Mouse (Mus musculus) erythroblast, embryonic 14.5 days (primary cell): Measurements from ENCODE around the gene Rasl10b.

ENCODE experiments used
- GATA1 ChIP-seq: IDR thresholded peaks from 2 replicates; pipeline ENCODE4 v1.6.1; 2012; ENCODE audit warnings: low read length, inconsistent platforms, mixed read lengths
- TAL1 ChIP-seq: IDR thresholded peaks from 3 replicates; pipeline ENCODE4 v1.6.1; 2012; ENCODE audit warnings: low read length, inconsistent platforms, mixed read lengths

DNA sequence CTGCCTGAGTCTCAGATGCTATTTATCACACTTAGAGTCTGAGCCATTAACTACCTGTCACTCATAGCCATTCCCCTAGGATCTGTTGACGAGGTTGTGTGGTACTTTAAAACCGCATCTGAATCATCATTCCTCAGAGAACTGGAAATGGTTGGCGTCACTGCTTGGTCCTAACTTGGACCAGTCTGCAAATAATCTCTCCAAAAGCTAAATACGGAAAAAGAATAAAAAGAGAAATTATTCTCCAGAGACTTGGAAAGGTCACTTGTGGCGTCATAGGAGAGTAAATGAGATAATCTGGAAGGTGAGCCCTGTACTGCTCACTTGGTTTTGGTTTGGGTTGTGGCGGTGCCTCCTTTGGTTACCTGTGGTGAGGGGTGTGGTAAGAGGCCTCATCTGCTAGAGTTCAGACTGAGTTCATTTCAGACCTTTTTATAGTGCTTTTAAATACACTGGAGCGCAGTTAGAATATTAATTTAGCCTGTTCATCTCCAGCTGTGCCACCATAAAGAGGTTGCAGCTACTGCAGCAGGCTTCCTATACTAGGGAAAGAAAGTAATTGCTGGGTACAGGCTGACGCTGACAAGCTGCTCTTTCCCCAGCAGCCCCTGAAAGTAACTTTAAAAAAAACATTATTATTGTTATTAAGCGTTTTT lies 25.9 kb upstream of the Rasl10b start:
- TF ChIP-seq TAL1 (no peak), GATA1 (no peak)
